ENCODE assay signal across 16 mouse cellular contexts in genomic region chr8:118384314-118384713, GRCm38 (mm10).
"Had no signal": no experiment of that assay in that cellular context is flagged by ENCODE, and none has a peak within 500 bp of the region (broad histone marks: within the 10 kb centered on the region; RNA-seq: fewer than 3 reads in every experiment).

No protein-coding gene starts in this region.

- H3K9ac ChIP-seq: neural tube, embryonic 13.5 days; neural tube, embryonic 15.5 days; stomach, embryonic 15.5 days had no signal

- H3K4me3 ChIP-seq: neural tube, embryonic 13.5 days; neural tube, embryonic 15.5 days; stomach, embryonic 15.5 days had no signal

- H3K36me3 ChIP-seq: neural tube, embryonic 13.5 days; neural tube, embryonic 15.5 days; stomach, embryonic 15.5 days had no signal

- H3K27me3 ChIP-seq: neural tube, embryonic 13.5 days; neural tube, embryonic 15.5 days; stomach, embryonic 15.5 days had no signal

- H3K27ac ChIP-seq: neural tube, embryonic 13.5 days; neural tube, embryonic 15.5 days; stomach, embryonic 15.5 days; stomach, postnatal 0 days had no signal

- DNase-seq: retina, postnatal 1 day; right cerebral cortex, adult 18-20 months; right cerebral cortex, postnatal 14 days; right cerebral cortex, postnatal 25 days; right cerebral cortex, postnatal 4 days; spleen, adult 18-20 months; thymus, adult 18-20 months; thymus, adult 2 months; thymus, postnatal 14 days; thymus, postnatal 25 days; thymus, postnatal 36 days; thymus, postnatal 4 days had no signal

- H3K4me1 ChIP-seq: stomach, embryonic 15.5 days had no signal

- H3K9me3 ChIP-seq: neural tube, embryonic 13.5 days; neural tube, embryonic 15.5 days; stomach, embryonic 15.5 days had no signal
